Mouse (Mus musculus) B cell, adult 2 months (primary cell): Measurements from ENCODE around the gene Gm20696.

ENCODE experiments used
- DNase-seq, 2 experiments: peaks; one replicate each; pipeline ENCODE4 v3.0.0; 2022

The Gm20696 gene

DNA sequence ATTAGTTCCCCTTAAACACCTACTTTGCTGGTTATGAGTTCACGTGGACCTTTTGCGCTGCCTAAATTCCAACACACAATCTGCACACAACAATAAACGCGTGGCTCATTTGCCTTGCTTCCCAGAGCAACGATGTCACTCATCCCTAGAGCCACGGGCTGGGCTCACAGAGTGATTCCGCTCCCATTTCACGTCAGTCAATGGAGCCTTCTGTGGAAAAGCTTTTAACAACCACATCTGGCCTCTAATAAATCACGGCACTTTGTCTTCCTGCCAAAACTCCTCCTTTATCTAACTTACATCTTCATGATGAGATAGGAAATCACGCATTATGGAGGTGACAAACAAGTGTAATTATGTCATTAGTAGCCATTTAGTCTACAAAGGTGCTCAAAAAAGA lies 318.8 kb downstream of the Gm20696 start:
- DNase-seq, result no peak

DNA sequence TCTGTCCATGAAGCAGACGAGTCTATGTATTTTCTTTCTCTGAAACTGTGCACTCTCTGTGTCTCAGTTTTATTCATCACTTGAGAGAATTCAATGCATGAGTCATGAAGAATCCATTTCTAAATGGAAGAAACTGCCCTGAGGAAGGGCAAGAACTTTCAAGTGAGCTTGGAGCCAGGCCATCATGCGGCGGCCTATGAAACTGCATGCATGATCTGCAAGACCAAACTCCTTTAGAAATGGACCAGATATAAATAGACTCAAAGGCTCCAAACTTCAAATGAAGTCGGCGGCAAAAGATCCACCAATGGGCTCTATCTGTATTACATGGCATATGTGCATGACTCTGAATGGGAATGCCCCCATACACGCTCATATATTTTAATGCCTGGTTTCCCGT lies 321.6 kb downstream of the Gm20696 start:
- no peak for DNase-seq

DNA sequence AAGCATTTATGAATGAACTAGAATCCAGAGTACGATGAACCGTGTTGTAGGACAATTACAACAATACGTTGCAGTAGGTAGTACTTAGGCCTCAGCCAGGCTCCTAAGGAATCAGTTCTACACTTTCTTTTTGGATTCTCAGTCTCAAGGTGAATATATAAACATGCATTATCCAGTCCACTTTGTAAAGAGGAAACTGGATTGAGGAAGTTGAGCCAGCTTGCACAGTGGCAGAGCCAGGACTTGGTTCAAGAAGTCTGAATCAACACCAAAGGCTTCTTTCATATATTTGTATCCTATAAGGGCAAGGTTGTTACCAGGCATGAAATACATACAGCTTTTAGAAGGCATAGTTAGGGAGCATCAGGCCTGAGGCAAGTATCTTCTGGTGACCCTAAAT lies 322.2 kb downstream of the Gm20696 start:
- no peak for DNase-seq

DNA sequence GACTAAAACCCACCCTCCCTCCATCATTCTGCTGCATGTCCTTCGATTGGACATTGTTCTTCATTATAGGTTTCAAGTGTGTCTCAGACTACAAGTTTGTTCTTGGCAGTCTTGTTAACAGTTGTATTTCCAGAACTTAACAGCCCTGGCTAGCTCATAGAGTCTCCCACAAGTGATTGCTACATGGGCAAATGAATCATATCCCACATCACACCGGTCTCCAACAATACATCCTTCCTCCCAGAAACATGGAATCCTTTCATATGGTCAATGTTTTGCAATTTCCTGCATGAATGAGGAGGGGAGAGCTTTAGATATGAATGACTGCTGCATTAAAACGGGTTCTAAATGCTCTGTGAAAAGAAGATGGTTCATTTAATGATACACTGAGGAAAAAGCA lies 322.8 kb downstream of the Gm20696 start:
- DNase-seq, result no peak

DNA sequence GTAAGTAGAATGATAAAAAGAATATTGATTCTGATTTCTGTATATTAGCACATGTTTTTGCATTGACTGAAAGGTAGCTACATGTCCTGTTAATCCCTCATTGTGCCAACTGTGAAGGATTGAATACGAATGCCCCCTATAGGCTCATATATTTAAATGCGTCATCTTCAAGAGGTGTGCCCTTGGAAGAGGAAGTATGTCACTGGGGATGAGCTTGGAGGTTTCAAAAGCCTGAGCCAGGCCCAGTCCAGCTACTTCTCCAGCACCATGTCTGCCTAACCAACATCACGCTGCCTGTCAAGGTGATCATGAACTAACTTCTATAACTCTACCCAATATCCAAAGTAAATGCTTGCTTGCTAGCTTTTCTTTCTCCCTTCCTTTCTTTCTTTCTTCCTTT lies 324.2 kb downstream of the Gm20696 start:
- peak; percentile 71 for DNase-seq

DNA sequence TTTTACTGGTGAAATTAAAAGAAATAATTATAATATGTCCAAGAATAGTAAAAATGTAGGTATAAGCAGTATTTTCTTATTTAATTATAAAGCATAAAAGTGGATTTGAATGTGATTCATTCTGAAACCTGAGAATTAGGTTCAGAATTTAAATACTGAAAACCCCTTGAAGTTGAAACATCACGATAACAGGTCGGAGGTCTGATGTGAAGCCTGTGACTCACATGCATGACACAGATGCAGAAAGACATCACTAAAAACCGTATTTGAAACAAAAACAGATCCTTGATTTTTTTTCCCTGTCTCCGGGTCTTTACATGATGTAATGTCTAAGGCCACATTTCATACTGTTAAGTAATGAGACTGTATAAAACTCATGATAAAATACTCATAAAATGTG lies 325.7 kb downstream of the Gm20696 start:
- DNase-seq, result peak in 1 of 2 experiments; percentile 47

DNA sequence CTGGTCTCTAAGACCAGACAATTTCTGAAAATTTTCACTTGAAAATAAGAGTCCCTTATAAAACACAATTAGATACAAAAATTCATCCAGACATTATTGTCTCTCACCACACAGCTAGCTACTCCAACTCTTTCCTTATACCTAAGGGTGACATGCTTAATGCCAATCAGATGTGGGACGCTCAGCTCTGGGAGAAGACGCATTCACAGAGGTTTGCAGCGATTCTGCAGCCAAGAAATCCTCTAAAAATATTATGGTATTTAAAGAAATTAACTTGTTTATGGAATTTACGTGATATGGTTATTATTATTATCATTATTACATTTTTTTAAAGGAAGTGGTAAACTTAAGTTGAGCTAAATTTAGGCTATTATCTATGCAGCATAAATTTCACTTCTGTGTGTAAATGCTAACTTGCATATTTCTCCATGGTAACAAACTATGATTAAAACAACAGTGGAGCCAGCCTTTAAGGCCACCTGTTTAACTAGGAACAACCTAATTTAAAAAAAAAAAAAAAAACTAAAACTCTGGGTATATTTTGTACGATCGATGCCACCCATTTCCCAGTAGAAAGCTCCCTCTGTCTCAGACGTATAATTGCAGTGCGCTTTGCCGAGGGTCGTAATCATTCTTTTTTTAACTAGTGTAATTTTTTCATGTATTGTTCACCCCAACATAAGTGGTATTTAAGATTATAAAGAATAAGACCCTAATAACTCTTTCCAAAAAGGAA lies 326.4 kb downstream of the Gm20696 start:
- peak; percentile 61 to 66 for DNase-seq

DNA sequence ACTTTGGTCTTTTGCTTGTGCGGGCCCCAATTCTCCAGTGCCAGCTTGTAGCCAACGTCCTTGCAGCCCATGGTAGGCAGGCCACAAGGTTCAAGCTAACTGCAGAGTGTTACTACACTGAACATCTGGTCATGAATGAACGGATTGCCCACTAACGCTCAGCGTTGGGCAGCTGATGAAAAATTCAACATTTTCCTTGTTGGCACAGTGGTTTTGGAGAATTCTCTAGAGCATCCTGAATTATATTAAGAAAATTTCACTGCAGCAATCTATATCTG lies 327.3 kb downstream of the Gm20696 start:
- DNase-seq, result peak in 1 of 2 experiments; percentile 69

DNA sequence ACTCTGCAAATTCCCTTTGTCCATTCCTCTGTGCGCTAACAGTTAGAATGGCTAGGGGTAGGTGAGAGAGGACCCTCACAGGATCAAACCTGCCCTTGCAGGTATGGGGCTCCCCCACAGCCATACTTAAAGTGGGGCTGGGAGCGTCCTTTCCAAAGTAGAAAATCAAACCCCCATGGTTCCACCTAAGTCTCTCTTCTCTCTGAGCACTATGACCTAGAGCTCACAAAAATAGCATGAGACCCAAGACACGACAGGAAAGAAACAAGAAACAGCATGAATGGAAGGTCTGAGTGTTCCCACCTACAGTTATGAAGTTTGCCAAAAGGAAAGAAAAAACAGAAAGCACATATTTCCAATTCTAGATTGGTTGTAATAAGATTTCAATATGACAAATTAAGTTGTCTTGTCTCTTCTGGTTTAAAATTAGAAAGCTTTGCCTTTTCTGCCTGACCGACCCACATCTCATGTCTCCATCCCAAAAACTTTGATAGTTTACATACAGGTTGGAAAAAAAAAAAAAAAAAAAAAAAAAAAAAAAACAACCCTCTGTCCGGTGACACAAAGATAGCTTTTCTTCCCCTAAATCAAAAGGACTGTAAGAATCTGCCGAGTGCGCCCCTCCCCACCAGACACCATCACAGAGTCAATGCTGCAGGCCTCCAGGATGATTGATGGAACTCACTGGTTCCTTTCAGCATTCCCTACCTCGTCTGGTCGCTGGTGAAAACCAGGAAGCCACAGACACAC lies 327.8 kb downstream of the Gm20696 start:
- peak; percentile 56 to 58 for DNase-seq

DNA sequence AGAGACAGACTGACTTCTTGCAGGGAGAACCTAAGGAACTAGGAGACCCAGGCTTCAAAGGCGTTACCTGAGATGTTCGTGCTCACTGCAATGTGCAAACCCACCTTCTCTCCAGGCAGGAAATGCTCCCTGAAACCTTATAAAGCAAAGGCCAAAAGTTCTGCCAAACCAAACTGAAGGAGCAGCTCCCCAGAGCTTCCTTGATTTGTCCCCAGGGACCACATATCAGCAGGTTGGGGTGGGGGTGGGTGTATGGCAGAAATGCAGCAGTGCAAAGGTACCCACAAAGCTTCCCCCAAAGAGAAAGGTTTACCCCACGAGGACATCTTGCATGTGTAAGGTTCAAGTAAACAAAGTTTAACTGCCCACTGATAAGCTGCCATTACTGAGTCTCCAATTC lies 328.4 kb downstream of the Gm20696 start:
- DNase-seq, result peak; percentile 36 to 46

DNA sequence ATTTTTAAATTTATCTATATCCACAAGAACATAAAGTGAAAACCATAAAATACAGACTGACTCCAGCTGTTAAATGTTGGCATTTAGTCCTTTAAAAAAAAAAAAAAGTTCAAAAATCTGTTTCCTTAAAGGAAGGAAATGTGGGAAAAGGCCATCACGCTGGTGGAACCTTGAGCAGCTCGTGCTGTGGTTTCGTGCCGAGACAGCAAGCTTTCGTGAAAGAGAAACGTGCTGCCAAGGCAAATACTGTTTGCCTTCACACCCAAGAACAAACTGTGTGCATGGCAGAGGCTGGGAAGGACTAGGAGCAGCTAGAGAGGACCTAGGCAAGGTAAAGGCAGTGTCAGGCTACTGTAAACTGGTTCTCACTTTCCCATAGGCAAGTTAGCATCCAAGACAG lies 329.0 kb downstream of the Gm20696 start:
- peak; percentile 48 to 49 for DNase-seq

DNA sequence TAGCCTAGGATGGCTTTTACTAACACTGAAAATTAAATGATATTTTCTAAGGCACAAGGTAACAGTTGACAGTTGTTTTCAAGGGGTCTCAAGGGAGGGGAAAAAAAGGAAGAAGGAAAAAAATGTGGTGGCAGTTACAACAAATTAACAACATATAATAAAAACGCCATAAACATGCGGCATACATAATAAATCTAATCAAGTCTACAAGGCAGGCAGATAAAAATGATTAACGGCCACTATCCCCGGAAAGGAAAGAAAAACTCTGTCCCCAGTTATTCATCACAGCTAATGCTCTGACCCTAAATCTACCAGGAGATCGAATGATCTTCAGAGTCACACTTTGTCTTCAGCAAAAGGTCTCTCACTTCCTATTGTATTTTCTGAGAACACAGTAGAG lies 330.4 kb downstream of the Gm20696 start:
- DNase-seq, result no peak

DNA sequence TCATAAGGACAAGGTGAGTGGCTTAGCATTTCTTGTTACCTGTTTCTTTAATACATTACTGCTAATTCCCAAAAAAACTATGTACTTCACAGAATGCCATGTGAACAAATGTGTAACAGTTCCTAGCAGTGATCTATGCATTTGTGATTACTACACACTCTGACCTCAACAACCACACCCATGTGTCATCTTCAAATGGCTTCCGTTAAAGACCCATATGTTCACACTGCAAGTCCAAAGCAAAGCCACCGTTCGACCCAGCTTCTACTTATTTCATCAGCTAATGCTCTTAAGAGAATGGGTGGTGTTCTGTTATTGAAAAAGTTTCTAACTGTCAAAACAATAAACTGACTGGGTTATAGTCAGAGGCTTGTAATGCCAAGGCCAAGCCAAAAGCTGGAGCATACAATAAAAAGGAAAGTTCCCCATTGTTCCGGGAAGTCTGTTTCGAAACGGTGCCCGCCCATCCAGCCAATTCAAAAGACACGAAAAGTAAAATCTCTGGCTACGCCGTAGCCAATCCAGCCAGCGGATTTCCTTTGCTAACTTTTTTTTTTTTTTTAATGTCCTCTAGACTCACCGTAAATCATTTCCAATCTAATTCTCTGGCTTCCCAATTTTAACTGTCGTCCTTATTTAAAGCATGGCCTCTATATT lies 331.3 kb downstream of the Gm20696 start:
- DNase-seq, result peak; percentile 32 to 41

DNA sequence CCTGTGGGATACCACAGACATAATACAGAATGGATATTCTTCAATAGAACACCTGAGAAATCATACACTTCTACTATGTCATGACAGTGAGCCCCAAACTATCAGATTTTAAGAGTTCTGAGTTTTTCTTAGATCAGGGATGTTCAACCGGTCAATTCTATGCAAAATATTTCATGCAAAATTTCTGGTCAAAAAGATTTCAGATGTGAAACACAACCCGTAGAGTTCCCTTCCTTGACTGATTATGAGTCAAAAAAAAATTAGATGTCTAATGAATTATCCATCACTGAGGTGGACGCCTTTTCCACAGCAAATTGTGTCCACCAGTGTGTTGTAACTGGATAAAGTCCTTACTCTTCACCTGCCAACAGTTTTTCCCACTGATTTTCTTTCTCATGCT lies 332.3 kb downstream of the Gm20696 start:
- peak in 1 of 2 experiments; percentile 17 for DNase-seq

DNA sequence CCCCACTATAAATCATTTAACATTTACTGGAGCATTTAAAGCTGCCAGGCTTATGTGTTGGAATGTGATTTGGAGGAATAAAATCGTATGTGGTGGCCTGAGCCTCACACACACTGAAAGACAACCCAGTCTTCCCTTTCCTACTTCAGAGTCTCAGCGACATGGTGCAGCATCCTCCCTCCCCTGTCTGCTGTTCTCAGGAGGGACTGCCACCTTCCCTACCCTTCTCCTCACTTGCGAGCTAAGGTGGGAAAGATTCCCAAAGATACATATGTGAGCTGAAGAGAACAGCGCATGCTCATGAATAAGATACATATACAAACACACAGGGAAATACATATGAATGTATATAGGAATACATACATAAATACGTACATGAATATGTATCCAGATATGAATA lies 333.5 kb downstream of the Gm20696 start:
- no peak for DNase-seq

DNA sequence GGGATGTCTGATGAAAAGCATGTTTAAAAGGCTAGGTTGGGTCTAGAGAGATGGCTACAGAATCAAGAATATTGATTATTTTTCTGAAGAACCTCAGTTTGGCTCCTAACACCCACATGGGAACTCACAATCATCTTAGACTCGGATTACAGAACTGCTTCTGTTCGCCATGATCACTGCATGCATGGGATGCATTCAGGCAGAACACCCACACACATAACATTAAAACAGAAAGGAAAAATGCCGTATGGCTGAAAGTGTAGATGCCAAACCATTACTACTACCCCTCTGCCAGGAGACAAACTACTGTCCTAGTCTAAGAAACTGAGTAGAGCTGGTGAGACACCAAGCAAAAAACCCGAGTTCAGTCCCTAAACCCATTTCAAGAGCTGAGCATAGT lies 336.4 kb downstream of the Gm20696 start:
- DNase-seq, result peak in 1 of 2 experiments; percentile 28

DNA sequence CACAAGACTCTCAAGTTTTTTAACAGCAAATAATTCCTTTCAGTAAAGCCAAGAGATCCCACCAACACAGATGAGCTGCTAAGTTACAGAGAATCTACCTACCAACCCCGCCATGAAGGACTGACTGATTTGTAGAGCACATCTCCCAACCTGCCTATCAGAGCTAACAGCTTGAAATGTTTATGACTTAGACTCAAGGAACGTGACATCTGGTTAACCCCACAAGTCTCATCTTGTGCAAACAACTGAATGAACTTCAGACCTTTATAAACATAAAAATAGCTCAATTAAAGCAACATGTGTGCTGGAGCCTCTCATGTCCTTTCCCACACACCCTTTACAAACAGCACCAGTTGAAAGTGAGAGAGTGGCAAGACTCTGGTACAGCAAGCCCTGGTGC lies 338.0 kb downstream of the Gm20696 start:
- no peak for DNase-seq

DNA sequence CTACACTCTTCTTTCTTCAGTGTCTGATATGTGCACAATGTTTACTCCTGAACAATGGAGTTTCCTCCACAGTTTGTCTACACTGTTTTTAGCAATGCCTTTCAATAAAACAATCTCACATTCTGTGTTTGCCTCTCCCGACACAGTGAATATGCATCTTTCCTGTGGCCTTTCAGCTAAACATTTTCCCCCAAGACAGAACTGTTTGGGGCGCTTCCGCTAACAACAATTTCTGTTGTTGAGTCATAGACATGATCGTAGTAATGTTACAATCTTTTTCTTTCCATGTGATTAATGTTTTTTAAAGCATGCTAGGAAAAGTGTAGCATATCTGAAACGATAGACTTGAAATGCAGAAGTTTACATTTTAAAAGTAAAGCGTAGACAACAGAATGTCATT lies 338.5 kb downstream of the Gm20696 start:
- DNase-seq, result no peak

DNA sequence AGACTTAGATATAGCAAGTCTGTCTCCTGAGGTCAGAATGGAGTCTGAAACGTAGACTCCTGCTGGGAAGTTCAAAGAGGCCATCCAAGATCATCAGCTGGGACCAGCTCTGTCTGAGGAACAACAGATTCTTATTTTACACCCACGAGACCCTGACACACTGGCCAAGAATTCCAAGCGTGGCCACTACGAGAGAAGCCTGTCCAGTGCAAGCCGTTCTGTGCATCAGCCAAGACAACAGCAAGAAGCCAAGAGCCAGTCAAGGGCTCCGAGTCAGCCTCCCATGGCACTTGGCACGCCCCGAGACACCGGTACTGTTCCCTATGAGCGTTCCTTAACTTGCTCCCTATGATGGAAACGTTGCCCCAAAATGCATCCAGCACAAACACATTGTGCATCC lies 338.9 kb downstream of the Gm20696 start:
- no peak for DNase-seq

DNA sequence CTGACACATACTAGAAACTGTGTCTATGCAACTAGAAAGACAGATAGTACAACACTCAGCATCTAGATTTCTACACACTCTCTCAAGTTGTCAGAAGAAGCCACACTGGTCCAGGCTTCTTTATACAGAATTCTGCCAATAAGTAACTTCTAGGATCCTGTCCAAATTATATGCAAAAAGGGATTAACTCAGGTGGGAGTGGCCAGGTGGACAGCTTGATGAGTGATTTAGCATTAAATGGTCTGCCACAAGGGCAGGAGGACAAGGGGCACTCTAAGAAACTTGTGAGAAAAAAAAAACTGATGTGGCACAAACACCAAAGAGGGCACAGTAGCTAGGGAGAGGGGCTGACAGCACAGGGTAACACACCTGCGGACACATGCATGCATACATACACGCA lies 340.7 kb downstream of the Gm20696 start:
- DNase-seq, result no peak

DNA sequence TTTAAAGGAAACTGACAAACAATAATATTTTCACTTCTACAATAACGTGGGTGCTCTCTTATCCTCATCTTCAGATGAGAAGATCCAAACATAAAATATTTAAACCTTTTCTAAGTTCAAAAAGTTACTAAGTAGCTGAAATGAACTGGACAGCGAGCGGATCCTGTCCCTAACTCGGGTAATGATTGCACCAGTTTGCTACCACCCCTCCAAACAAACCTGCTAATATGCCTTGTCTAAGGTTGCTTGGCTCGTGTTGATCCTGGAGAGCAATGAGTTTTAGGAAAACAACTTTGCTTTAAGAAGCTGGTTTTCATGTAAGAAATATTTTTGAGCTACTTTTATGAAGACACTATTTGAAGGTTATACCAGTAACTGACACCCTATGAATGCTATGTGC lies 341.1 kb downstream of the Gm20696 start:
- no peak for DNase-seq

DNA sequence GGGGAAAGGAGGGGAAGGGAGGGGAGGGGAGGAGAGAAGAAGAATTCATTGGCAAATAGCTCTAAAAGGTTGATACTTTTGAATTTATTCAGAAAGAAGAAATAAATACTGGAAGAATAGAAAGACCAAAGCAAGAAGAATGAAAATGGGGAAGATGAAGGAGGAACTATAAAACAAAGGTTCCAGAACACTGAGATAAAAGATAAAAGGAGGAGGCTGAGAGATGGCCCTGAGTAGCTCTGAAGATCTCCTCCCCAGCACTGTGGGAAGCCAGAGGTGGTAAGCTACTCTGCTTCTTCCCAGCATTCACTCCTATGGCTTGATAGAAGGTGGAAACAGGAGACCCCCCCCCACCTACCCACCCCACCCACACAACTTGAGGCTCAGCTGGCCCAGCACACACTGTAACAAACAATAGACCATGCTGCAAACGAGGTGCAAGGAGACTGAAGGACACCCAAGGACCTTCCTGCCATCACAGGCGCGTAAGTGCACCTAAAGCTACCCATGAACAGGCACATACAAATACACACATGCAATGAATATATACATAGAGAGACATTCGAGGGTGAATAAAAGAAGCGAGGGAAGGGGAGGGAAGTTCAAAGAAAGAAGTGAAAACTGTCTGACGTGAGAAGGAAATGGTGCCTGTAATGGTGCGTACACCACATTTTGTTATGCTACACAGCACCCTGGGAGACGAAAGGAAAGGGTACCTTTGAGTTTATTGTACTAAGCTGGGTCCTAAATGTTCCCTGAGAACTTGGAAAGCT lies 344.3 kb downstream of the Gm20696 start:
- peak; percentile 57 to 61 for DNase-seq

DNA sequence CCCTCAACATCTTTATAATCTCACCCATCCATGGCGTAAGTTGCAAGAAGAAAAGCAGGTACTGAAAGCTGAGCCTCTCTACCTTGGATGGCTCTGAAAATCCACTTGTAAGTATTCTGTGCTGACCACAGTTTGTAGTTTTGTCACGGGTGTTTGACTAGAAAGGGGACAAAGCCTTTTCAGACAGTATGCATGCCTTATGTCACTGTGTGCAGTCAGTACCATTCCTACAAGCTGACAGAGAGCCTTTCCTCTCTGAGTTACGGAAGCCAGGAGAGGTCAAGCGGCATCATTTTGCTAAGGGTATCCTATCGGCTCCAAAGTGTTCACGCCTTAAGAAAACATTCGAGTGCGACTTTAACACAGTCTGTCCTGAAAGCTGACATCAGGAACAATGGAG lies 346.2 kb downstream of the Gm20696 start:
- no peak for DNase-seq
